Mouse (Mus musculus): ENCODE measurements at regions not wholly inside any gene's neighbourhood (a gene's known extent, or its start where the extent isn't known, plus 50 kb on each side); places are given as distances from the start of the nearest gene placed in this dataset.
A peak's percentile ranks its signal among the peaks of the same experiment; 100 is the strongest.

- DNase-seq: no peak
These were observed 203.0 kb downstream of the Enc1 start for GRCm38 (mm10) chr13:97443731-97444428.

DNA sequence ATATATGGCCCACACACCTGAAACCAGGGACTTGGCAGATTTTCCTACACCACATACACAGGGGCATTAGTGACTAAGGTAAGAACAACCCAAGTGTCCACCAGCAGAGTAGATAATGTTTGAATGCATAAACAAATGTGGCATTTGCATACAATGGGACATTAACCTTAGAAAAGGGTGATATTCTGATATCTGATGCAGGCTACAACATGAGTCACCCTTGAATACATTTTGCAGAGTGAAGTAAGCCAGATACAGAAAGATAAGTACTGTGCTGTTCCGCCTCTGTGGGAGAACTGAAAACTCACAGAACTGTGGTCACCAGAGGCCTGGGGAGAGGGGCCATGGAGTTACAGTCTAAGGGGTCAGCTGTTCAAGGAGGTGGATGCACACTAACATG, 201.9 kb downstream of the Enc1 start:
- no peak for DNase-seq

DNA sequence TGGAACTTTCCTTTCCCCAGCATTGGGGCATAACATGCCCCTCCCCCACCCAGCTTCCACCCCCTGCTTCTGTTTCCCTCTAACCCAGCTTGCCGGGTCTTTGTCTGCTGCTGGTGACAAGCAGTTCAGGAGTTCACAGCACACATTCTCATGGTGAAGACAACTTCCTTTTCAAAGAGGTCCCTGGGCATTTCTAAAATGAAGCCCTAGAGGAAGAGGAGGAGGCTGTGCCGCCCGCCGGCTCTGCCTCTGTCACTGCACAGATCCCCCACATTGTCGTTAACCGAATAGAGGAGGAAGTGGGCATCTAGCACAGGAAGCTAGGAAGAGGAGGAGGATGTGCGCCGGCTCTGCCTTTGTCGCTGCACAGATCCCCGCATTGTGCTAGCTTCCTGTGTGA, 201.4 kb downstream of the Enc1 start:
- peak; percentile 66 for DNase-seq

GRCm38 (mm10) chr13:97441803-97442202, 200.9 kb downstream of the Enc1 start:
- DNase-seq: no peak

DNA sequence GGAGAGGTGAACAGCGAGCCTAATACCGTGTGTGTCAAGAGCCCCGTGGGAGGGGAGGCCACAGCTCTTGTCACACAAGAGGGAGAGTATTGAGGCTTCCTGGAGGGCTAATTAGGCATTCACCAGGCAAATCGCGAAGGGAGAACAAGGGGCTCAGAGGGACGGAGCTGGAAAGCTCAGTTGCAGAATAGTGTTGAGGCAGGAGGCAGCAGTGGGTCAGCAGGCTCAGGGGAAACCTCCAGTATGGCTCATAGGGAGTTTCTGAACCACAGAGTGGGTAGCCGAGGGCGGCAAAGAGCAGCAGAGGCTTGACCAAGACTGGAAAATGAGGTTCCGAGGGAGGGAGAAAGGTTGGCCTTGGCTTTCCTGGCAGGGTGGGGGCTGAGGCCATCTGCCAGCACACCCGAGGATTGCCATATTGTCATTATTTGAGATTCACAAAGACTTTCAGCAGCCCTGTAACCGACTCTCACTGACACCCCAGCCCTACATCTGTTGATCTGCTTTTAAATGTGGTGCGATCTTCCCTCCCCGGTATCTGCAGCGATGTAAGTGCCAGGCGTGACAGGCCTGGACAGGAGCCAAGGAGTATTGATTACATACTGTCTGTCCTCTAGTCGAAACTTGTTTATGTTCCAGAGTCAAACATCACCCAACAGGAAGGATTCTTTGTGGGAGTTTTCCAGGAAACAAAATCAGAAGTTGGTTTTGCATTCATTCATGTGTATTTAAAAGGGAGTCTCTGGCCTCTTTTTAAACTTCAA, 198.5 kb downstream of the Enc1 start:
- peak; percentile 24 for DNase-seq

DNA sequence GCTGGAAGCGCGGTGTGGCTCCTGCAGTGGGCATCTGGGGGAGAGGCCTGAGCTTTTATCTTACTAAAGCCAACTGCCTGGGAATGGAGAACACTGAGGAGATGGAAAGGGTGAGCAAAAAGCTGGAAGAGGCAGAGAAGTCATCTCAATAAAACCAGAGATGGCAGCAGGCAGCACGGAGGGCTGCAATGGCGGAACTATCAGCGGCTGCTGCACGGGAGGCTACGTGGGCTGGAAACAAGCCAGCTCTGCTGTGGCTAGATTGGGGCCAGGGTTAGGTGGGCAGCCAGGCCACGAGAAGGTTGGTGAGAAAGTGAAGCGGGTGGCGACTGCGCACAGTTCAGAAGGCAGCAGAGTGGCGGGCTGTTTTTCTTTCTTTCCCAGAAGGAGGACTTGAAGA, 197.8 kb downstream of the Enc1 start:
- DNase-seq: no peak

DNA sequence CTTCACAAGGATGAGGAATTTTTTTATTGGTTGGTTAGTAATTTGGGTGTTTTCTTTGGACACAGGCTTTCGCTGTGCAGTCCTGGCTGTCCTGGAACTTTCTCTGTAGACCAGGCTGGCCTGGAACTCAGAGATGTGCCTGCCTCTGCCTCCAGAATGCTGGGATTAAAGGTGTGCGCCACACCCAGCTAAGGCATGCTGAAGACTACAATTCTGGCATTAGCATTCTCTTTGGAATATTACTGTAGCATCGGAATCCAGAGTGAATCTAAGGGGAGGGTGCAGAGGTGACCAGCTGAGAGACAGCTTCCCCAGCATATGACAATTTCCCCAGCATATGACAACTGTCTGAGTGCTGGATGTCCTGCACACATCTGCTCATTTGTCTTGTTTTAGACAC, 197.4 kb downstream of the Enc1 start:
- no peak for DNase-seq

GRCm38 (mm10) chr13:97436719-97437350, 195.9 kb downstream of the Enc1 start:
- no peak for DNase-seq

- DNase-seq: peak; percentile 36
These were observed 195.2 kb downstream of the Enc1 start for GRCm38 (mm10) chr13:97435865-97436718.

DNA sequence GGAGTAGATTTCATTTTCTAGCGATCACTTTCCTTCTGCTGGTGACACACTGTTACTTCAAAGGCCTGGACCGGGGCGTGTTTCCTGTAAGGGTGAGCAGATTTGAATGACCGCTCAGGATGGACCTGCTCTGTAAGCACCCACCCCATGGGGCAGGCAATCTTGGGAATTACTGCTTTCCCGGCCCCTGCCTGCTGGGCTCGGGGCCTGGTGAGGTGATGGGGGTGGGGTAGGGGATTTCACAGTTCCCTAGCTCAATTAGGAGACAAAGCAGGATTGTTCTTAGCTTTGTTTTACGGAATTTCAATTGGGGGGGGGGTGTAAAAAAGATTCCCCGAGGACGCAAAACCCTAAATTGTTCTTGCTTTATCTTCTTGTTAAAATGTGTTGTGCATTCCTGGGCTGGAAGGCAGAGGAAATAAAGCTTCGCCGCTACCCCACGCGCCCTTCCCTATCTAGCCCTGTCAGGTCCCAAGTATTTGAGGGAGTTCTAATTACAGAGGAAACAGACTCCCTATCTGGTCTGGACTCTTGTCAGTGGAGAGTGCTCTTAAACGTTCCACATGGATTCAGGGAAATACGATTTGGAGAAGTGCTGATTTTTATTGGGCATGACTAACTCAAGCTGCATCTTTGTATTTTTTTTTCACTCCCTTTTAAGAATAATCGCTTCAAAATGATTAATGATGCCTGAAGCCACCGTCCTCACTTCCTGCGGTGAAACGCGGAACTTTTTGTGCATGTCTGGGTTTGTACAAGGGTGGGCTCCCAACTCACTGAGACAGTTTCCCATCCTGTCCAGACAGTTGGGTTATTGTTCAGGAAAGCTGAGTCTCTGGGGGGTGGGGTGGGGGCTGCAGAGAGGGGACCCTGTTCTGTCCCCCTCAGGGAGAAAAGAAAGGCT, 194.3 kb downstream of the Enc1 start:
- DNase-seq: no peak

GRCm38 (mm10) chr13:97434167-97434566, 193.3 kb downstream of the Enc1 start:
- no peak for DNase-seq

GRCm38 (mm10) chr13:97432627-97433026, 191.7 kb downstream of the Enc1 start:
- no peak for DNase-seq

- DNase-seq: no peak
These were observed 190.0 kb downstream of the Enc1 start for GRCm38 (mm10) chr13:97430885-97431284.

- no peak for DNase-seq
These were observed 187.3 kb downstream of the Enc1 start for GRCm38 (mm10) chr13:97428163-97428562.

- no peak for DNase-seq
These were observed 186.6 kb downstream of the Enc1 start for GRCm38 (mm10) chr13:97427537-97427936.

GRCm38 (mm10) chr13:97425731-97426130, 184.8 kb downstream of the Enc1 start:
- DNase-seq: no peak

- DNase-seq: peak; percentile 42
These were observed 183.0 kb downstream of the Enc1 start for GRCm38 (mm10) chr13:97423911-97424310.

- DNase-seq: no peak
These were observed 182.5 kb downstream of the Enc1 start for GRCm38 (mm10) chr13:97423298-97423817.

DNA sequence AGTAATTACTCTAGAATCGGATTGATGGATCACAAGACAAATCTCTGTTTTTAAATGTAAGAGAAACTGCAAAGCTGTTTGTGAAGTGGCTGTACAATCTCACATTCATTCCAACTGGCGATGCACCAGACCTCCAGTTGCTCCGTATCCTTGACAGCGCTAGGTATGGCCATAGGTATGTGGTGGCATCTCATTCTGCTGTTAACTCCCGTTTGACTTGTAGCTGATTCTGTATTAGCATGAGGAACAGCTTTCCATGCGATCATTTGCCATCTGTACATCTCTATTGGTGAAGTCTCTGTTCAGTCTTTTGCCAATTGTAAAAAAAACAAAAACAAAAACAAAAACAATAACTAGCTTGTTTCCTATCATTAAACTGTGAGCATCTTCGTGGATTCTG, 182.0 kb downstream of the Enc1 start:
- DNase-seq: no peak

- no peak for DNase-seq
These were observed 180.9 kb downstream of the Enc1 start for GRCm38 (mm10) chr13:97421831-97422230.

- no peak for DNase-seq
These were observed 179.9 kb downstream of the Enc1 start for GRCm38 (mm10) chr13:97420773-97421172.

DNA sequence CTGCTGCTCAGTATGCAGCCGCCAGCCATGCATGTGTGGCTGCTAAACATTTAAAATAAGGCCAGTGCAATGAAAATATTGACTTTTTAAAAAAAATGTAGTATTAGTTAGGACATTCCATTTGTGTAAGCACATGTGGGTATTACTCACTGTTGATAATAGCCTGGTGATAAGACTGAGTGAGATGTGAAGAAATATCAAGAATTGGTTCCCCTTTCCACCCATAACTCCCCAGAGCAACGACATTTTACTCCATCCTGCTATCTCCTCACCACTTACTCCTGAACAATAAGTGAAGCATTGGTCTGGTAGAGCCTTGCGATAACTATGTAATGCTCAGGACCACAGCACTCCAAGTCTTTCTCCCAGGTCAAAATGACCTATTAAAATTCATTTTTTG, 178.2 kb downstream of the Enc1 start:
- DNase-seq: no peak

All from right cerebral cortex, adult 18-20 months (tissue).